Mouse (Mus musculus): ENCODE data around the gene Il2ra. TPM values are rescaled to one million over a fixed set of nuclear protein-coding genes. Genes with fewer than 3 reads are reported as not detected.
"Not testable (repeated sequence)": the region's sequence is repeated elsewhere in the genome, so short reads cannot be mapped to it uniquely, and the experiment has no call there.

Il2ra gene
- polyA plus RNA-seq, 1 experiment from 2014 or later: 0.04 TPM

- peak within 1 kb of the TSS; percentile 68 for H3K27ac ChIP-seq (ENCODE audit: low read length)
- under 1% methylated on average over 35 of the region's 37 CpGs for whole genome bisulfite sequencing
- H3K9me3 ChIP-seq (ENCODE audit: low read length): no peaks in the 10 kb centered on the region
- peak within 1 kb of the TSS; percentile 81 for H3K4me3 ChIP-seq (ENCODE audit: low read depth, low read length)
- no peaks in the 10 kb centered on the region for H3K27me3 ChIP-seq (replicated peaks; ENCODE audit: insufficient read depth, low read length)
- ATAC-seq: peak; percentile 85
- H3K4me2 ChIP-seq (replicated peaks; ENCODE audit: low read depth, low read length): peak within 1 kb of the TSS; percentile 94
- no peaks in the 10 kb centered on the region for H3K36me3 ChIP-seq (ENCODE audit: insufficient read depth, low read length)
- TF ChIP-seq EP300 (IDR thresholded peaks at IDR 0.05): no peak
- no peak for TF ChIP-seq CTCF (IDR thresholded peaks at IDR 0.05)
- no peaks in the 10 kb centered on the region for H3K4me1 ChIP-seq (ENCODE audit: insufficient read depth, low read depth, low read length)
- peak; percentile 79 for DNase-seq (ENCODE audit: low spot score)
- H3K9ac ChIP-seq (replicated peaks; ENCODE audit: low read depth): peak within 1 kb of the TSS; percentile 70
Observed at GRCm38 (mm10) chr2:11705201-11706025, 62.8 kb downstream of the Il2ra start, which contains the start of gene Il15ra. Gene Il15ra, plus strand, starts transcription at chr2:11705290.

GRCm38 (mm10) chr2:11706030-11706745, 63.6 kb downstream of the Il2ra start:
- TF ChIP-seq EP300 (IDR thresholded peaks at IDR 0.05): no peak
- no peak for TF ChIP-seq CTCF (IDR thresholded peaks at IDR 0.05)
- no peaks in the 10 kb centered on the region for H3K4me1 ChIP-seq (ENCODE audit: insufficient read depth, low read depth, low read length)
- peak; percentile 12 for DNase-seq (ENCODE audit: low spot score)
- no peaks in the 10 kb centered on the region for H3K27me3 ChIP-seq (replicated peaks; ENCODE audit: insufficient read depth, low read length)
- WGBS: 2% methylated on average over 27 of the region's 28 CpGs
- H3K27ac ChIP-seq (ENCODE audit: low read length): no peak overlapping the region
- peak overlapping the region; percentile 70 for H3K9ac ChIP-seq (replicated peaks; ENCODE audit: low read depth)
- no peaks in the 10 kb centered on the region for H3K9me3 ChIP-seq (ENCODE audit: low read length)
- H3K4me3 ChIP-seq (ENCODE audit: low read depth, low read length): peak overlapping the region; percentile 81
- peak overlapping the region; percentile 94 for H3K4me2 ChIP-seq (replicated peaks; ENCODE audit: low read depth, low read length)
- no peaks in the 10 kb centered on the region for H3K36me3 ChIP-seq (ENCODE audit: insufficient read depth, low read length)
- peak; percentile 17; the same call in 1 of the 2 replicates for ATAC-seq

GRCm38 (mm10) chr2:11706746-11707065, 64.1 kb downstream of the Il2ra start:
- H3K27ac ChIP-seq (ENCODE audit: low read length): no peak overlapping the region
- H3K4me1 ChIP-seq (ENCODE audit: insufficient read depth, low read depth, low read length): no peaks in the 10 kb centered on the region
- 35% methylated on average over 6 of the region's 6 CpGs for WGBS
- no peaks in the 10 kb centered on the region for H3K9me3 ChIP-seq (ENCODE audit: low read length)
- DNase-seq (ENCODE audit: low spot score): peak; percentile 27
- TF ChIP-seq CTCF (IDR thresholded peaks at IDR 0.05): no peak
- TF ChIP-seq EP300 (IDR thresholded peaks at IDR 0.05): no peak
- H3K9ac ChIP-seq (replicated peaks; ENCODE audit: low read depth): no peak overlapping the region
- peak overlapping the region; percentile 94 for H3K4me2 ChIP-seq (replicated peaks; ENCODE audit: low read depth, low read length)
- H3K27me3 ChIP-seq (replicated peaks; ENCODE audit: insufficient read depth, low read length): no peaks in the 10 kb centered on the region
- H3K4me3 ChIP-seq (ENCODE audit: low read depth, low read length): peak overlapping the region; percentile 81; the same call in 1 of the 2 replicates
- no peaks in the 10 kb centered on the region for H3K36me3 ChIP-seq (ENCODE audit: insufficient read depth, low read length)
- no peak for ATAC-seq

GRCm38 (mm10) chr2:11708538-11708937, 65.9 kb downstream of the Il2ra start:
- ATAC-seq (no peak), DNase-seq (ENCODE audit: low spot score) (peak; percentile 15)
- no peak overlapping the region for H3K9ac ChIP-seq (replicated peaks; ENCODE audit: low read depth)
- H3K36me3 ChIP-seq (ENCODE audit: insufficient read depth, low read length): no peaks in the 10 kb centered on the region
- 78% methylated on average over 5 of the region's 5 CpGs for WGBS
- TF ChIP-seq EP300 (IDR thresholded peaks at IDR 0.05) (no peak), CTCF (IDR thresholded peaks at IDR 0.05) (no peak)
- no peak overlapping the region for H3K27ac ChIP-seq (ENCODE audit: low read length)
- no peak overlapping the region for H3K4me3 ChIP-seq (ENCODE audit: low read depth, low read length)
- H3K27me3 ChIP-seq (replicated peaks; ENCODE audit: insufficient read depth, low read length): no peaks in the 10 kb centered on the region
- no peaks in the 10 kb centered on the region for H3K9me3 ChIP-seq (ENCODE audit: low read length)
- H3K4me1 ChIP-seq (ENCODE audit: insufficient read depth, low read depth, low read length): no peaks in the 10 kb centered on the region
- no peak overlapping the region for H3K4me2 ChIP-seq (replicated peaks; ENCODE audit: low read depth, low read length)

- TF ChIP-seq CTCF (IDR thresholded peaks at IDR 0.05): peak; percentile 61
- H3K4me3 ChIP-seq (ENCODE audit: low read depth, low read length); ATAC-seq; H3K36me3 ChIP-seq (ENCODE audit: insufficient read depth, low read length); H3K4me1 ChIP-seq (ENCODE audit: insufficient read depth, low read depth, low read length); H3K27me3 ChIP-seq (replicated peaks; ENCODE audit: insufficient read depth, low read length); H3K27ac ChIP-seq (ENCODE audit: low read length); H3K4me2 ChIP-seq (replicated peaks; ENCODE audit: low read depth, low read length); H3K9ac ChIP-seq (replicated peaks; ENCODE audit: low read depth); H3K9me3 ChIP-seq (ENCODE audit: low read length): not testable (repeated sequence)
- peak; percentile 60 for DNase-seq (ENCODE audit: low spot score)
- WGBS: 40% methylated on average over 4 of the region's 4 CpGs
Observed at GRCm38 (mm10) chr2:11710101-11710500, 67.5 kb downstream of the Il2ra start.

GRCm38 (mm10) chr2:11712483-11712990, 69.9 kb downstream of the Il2ra start:
- TF ChIP-seq CTCF (IDR thresholded peaks at IDR 0.05) (no peak), EP300 (IDR thresholded peaks at IDR 0.05) (0 out of 2 replicates have a peak, but pooled peaks have one; percentile 7)
- Histone ChIP-seq H3K9ac (replicated peaks; ENCODE audit: low read depth) (no peak overlapping the region), H3K4me1 (ENCODE audit: insufficient read depth, low read depth, low read length) (no peaks in the 10 kb centered on the region), H3K4me2 (replicated peaks; ENCODE audit: low read depth, low read length) (no peak overlapping the region), H3K27ac (ENCODE audit: low read length) (no peak overlapping the region), H3K27me3 (replicated peaks; ENCODE audit: insufficient read depth, low read length) (no peaks in the 10 kb centered on the region), H3K4me3 (ENCODE audit: low read depth, low read length) (no peak overlapping the region), H3K9me3 (ENCODE audit: low read length) (no peaks in the 10 kb centered on the region), H3K36me3 (ENCODE audit: insufficient read depth, low read length) (no peaks in the 10 kb centered on the region)
- ATAC-seq: peak; percentile 71
- WGBS: 69% methylated on average over 6 of the region's 6 CpGs
- peak; percentile 46 for DNase-seq (ENCODE audit: low spot score)

Measured in lung, postnatal 0 days (tissue).